Mouse (Mus musculus) thymus, postnatal 10 days (tissue): Measurements from ENCODE around the gene Hist1h2ah.
"Not testable (repeated sequence)": the region's sequence is repeated elsewhere in the genome, so short reads cannot be mapped to it uniquely, and the experiment has no call there.

Experiments used
- DNase-seq, 2 experiments: peaks; one replicate each; pipeline ENCODE4 v3.0.0; 2021; ENCODE audit warnings: low spot score in 2 of 2

Hist1h2ah gene

DNA sequence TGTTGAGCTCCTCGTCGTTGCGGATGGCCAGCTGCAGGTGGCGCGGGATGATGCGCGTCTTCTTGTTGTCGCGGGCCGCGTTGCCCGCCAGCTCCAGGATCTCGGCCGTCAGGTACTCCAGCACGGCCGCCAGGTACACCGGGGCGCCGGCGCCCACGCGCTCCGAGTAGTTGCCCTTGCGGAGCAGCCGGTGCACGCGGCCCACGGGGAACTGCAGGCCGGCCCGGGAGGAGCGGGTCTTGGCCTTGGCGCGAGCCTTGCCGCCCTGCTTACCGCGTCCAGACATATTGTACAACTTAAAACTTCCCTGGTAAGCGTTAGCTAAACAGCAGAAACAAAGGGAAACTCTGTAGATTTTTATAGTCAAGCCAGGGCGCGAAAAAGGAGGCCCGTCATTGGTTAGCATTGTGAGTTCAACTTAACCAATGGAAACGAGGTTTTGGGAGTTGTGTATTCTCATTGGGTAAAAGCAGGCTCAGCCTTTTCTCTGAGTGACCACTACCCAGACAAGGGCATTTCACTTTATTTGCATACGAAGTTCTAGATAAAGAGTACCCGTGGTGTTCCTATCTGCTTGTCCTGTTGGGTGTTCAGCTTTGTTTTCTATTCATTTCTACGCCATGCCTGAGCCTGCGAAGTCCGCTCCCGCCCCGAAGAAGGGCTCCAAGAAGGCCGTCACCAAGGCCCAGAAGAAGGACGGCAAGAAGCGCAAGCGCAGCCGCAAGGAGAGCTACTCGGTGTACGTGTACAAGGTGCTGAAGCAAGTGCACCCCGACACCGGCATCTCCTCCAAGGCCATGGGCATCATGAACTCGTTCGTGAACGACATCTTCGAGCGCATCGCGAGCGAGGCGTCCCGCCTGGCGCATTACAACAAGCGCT lies at the start of gene Hist1h2ah, which contains the start of gene Hist1h2bk:
TSS of gene Hist1h2ah (minus strand) at position 302 of the 882 bp plus-strand sequence.
TSS of gene Hist1h2bk (plus strand) at position 604 of the 882 bp plus-strand sequence.
- DNase-seq, result peak; percentile 82 to 85

GRCm38 (mm10) chr13:22084140-22084539 lies 48.8 kb upstream of the Hist1h2ah start, which contains the start of gene Vmn1r188:
Vmn1r188 (plus strand) TSS chr13:22084440.
- not testable (repeated sequence) for DNase-seq

GRCm38 (mm10) chr13:22063468-22063867 lies 28.1 kb upstream of the Hist1h2ah start:
- DNase-seq, result no peak

DNA sequence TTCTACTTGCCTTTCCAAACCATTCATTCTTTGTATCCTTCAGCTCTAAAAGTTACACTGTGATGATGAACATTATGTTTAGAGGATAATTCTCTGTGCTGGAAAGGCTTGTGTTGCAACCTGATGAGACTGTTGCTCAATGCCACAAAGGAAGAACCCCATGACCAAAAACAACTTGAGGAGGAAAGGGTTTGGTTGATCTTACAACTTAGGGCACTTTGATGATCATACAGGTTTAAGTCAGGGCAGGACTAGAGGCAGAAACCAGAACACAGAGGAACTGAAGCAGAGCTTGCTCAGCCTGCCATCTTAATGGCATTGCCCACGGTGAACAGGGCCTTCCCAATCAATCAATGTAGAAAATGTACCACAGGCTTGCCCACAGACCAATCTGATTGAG lies 26.1 kb upstream of the Hist1h2ah start:
- DNase-seq, result no peak

DNA sequence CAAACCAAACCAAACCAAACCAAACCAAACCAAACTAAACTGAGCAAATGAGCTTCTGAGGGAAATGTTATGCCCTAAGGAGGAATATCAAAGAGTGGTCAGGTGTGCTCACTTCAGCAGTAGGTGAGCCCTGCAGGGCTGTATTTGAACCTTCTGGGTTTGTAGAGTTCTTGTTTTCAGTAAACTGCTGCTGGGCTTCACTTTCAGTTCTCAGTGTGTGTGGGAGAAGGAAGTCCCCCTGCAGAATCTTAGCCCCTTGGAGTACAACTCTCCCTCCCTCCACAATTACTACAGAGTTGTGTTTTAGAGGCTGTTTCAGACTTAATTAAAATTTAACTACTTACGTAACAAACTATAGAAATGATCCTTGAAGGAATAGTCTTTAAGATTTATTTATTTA lies 18.4 kb upstream of the Hist1h2ah start:
- DNase-seq, result no peak

- DNase-seq, result no peak
These were observed 16.1 kb upstream of the Hist1h2ah start for GRCm38 (mm10) chr13:22051523-22051859.

DNA sequence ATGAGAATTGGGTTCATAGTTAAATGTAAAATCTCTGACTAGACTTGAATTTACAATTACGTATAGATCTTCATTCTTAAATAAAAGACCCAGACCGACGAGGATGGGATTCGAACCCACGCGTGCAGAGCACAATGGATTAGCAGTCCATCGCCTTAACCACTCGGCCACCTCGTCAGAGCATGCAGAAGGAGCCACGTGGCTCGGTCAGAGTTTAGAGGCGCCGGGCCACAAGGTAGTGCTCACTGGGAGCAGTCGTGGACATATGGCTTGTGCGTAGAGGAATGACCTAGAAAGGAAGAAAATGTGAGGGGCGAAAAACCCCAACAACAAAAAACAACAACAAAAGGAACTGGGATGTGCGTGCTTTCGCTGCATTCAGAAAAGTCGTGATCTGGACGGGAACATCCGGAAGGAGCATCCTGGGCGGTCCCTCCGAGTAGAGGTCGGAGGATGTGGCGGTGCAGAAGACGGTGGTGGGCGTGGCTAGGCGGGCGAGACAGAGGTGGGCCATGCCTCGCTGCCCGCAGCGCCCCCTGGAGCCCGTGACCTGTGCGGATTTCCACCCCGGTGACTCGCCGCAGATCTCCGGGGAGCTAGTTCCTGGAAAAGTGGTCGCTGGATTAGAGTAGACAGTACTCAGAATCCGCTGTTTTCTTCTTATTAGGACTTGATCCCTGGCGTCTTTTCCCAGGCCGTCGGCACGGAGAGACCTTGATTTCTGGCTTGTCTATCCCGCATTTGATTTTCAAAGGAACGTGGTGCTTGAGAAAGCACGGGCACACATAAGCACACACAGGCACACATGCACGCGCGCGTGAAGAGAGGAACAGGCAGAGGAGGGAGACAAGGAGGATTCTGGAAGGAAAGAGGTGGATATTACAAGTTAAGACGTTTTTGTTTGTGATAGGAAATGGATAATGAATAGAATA lies 15.5 kb upstream of the Hist1h2ah start:
- peak; percentile 90 to 95 for DNase-seq

GRCm38 (mm10) chr13:22049737-22050440 lies 14.5 kb upstream of the Hist1h2ah start:
- peak; percentile 59 to 65 for DNase-seq

DNA sequence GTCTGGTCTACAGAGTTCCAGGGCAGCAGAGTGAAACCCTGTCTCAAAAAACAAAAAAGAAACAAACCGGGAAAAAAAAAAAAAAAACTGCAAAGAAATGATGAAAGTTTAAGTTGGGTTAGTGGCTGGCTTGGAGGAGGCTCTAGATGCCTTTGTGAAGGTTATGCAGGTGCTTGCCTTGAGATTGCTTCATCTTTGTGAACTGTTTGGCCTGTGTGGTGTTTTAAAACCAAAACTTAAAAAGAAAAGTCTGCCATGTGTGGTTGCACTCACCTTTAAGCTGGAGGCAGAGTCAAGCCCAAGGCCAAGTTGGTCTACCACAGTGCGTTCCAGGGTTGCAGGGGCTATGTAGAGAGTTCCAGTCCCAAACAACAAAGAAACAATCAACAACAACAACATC lies 13.7 kb upstream of the Hist1h2ah start:
- DNase-seq, result no peak

DNA sequence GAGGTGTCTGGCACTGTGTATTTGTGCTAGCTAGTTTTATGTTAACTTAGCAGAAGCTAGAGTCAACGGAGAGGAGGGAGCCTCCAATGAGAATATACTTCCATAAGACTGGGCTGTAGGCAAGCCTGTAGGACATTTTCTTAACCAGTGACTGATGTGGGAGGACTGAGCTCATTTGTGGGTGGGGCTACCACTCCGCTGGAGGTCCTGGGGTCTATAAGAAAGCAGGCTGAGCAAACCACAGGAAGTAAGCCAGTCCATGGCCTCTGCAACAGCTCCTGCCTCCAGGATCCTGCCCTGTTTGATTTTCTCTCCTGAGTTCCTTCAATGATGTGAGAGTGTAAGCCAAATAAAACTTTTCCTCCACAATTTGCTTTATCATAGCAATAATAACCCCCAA lies 9.9 kb upstream of the Hist1h2ah start:
- DNase-seq, result no peak

DNA sequence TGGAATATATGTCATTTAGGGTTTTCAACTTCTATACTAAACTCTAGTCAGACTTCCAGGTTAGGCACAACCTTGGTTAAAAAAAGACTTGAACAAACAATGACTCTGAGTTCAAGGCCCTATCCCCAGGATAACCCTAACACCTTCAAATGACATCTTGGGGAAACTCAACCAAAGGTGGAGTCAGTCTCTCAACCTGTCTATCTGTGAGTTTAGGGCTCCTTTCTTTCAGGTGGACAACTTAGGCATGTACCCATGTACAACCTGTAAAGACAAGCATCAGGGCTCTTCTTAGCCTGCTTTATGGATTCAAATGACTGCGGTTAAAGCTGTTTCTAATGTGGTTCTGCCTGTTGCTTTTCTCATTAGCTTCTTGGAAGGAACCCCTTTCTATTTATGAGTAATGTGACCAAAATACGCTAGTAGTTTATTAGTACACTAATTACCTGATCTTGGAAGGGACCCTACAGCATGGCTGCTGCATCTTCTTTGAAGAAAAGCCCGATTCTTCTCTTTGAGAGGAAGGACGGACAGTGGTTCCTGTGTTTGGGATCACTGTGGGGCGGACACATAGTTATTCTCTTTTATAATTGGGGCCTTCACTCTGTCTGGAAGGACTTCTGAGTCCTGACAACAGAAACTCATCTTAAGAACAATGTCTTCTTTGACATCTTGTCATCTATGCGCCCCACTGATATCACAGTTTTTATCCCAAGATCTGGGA lies 9.2 kb upstream of the Hist1h2ah start:
- no peak for DNase-seq

- DNase-seq, result peak in 1 of 2 experiments; percentile 58
These were observed 8.4 kb upstream of the Hist1h2ah start for GRCm38 (mm10) chr13:22043503-22044431.

- DNase-seq, result peak; percentile 87 to 88
These were observed 7.5 kb upstream of the Hist1h2ah start, which contains the start of the genes Hist1h2ag and Hist1h2bj for GRCm38 (mm10) chr13:22042568-22043502. Hist1h2ag (minus strand) TSS chr13:22042944. Hist1h2bj (plus strand) TSS chr13:22043214.

DNA sequence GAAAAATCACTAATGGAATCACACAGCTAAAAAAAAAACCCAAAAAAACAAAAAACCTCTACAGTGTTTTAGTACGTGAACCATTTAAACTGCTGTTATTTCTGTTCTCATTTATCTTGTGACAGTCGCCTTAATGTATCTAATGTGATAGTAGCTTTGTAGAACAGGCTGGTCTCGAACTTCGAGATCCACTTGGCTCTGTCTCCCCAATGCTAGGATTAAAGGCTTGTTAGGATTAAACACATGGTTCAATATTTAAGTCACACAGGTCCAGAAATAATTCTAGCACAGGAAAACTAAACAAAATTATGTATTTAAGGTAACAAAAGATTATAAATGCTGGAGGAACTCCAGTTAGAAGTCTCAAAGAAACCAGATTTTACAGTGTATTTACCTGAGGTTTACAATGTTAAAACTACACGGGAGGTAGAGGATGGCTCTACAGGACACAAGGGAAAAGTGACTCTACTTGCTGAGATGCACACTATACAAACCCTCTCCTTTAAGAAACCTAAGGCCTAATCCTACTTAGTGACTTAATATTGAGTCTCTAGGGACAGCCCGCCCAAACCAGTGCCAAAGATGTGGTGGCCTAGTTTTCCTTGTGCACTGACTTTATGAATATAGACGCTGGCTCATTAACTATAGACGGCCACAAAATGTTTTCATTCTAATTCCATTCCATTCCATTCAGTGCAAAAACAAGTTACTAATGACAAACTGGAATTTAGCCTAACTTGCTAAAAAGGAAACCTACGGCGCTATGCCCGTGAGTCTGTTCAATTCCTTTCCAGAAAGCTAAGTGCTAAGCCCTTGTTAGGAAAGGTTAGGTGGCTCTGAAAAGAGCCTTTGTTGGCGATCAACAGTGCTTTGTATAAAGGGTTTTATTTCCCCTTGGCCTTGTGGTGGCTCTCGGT lies 6.5 kb upstream of the Hist1h2ah start:
- DNase-seq, result no peak

GRCm38 (mm10) chr13:22041142-22041536 lies 5.8 kb upstream of the Hist1h2ah start, which contains the start of gene Hist1h4i:
Hist1h4i (minus strand) TSS chr13:22041362.
- DNase-seq, result peak; percentile 96 to 99

GRCm38 (mm10) chr13:22040464-22041141 lies 5.2 kb upstream of the Hist1h2ah start:
- DNase-seq, result no peak

DNA sequence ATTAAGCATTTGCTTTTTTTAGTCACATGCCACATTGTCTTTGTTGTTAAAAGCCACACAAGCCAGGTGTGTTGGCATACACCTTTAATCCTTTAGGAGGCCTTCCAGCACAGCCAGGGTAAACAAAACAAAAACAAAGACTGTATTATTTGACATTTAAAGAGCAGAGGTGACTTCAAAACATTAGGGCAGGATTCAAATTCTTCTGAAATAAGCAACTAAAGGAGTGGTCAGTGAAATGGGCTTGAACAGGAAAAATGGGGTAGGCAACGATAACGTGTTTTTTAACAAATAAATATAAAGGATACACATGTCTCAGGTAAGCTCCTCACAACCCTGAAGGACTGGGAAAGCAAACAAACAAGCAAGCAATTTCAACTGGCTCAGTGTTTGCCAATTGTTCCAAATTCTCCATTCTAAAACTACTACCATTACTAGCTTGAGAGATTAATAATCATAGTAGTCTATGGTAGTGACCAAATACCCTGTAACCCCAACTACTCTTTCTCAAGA lies 4.6 kb upstream of the Hist1h2ah start:
- DNase-seq, result no peak
